Mouse (Mus musculus) heart, postnatal 0 days (tissue): ENCODE measurements at regions not wholly inside any gene's neighbourhood (a gene's known extent, or its start where the extent isn't known, plus 50 kb on each side); places are given as distances from the start of the nearest gene placed in this dataset.

Source experiments
- ATAC-seq: fragments of 200-750 bp; cut with Nextera tagmentation; 2 replicates; pipeline ENCODE4 v1.8.0; 2017; ENCODE audit warnings: low read depth, moderate number of reproducible peaks, moderate library complexity; ENCODE audit not compliant: insufficient read depth
- DNase-seq: peaks from one replicate; pipeline ENCODE4 v3.0.0-alpha.2; 2016; ENCODE audit warnings: low spot score
- H3K27ac ChIP-seq: fragments of 300-500 bp; sonication (generic); 2 replicates; pipeline ENCODE4 v1.5.1; 2014; ENCODE audit warnings: low read depth, mild to moderate bottlenecking
- H3K27me3 ChIP-seq: fragments of 300-500 bp; sonication (generic); 2 replicates; pipeline ENCODE4 v1.6.1; 2014; ENCODE audit warnings: low read length, mixed read lengths; ENCODE audit not compliant: control insufficient read depth, insufficient read depth
- H3K36me3 ChIP-seq: fragments of 300-500 bp; sonication (generic); replicated peaks from 2 replicates; pipeline ENCODE4 v1.6.1; 2014; ENCODE audit warnings: low read length, mixed read lengths; ENCODE audit not compliant: control insufficient read depth, insufficient read depth
- H3K4me1 ChIP-seq: fragments of 300-500 bp; sonication (generic); 2 replicates; pipeline ENCODE4 v1.6.1; 2014; ENCODE audit warnings: antibody characterized with exemption; ENCODE audit not compliant: control insufficient read depth, insufficient read depth
- H3K4me2 ChIP-seq: fragments of 300-500 bp; sonication (generic); 2 replicates; pipeline ENCODE4 v1.6.1; 2014; ENCODE audit warnings: low read depth, mild to moderate bottlenecking, low read length, moderate library complexity
- H3K4me3 ChIP-seq: fragments of 300-500 bp; sonication (generic); 2 replicates; pipeline ENCODE4 v1.5.1; 2014; ENCODE audit warnings: low read depth, low read length
- H3K9ac ChIP-seq: fragments of 300-500 bp; sonication (generic); replicated peaks from 2 replicates; pipeline ENCODE4 v1.6.1; 2014; ENCODE audit warnings: low read depth, low read length, mixed read lengths
- H3K9me3 ChIP-seq: fragments of 300-500 bp; sonication (generic); replicated peaks from 2 replicates; pipeline ENCODE4 v1.6.1; 2016; ENCODE audit warnings: low read length; ENCODE audit not compliant: control insufficient read depth
- CTCF ChIP-seq: IDR thresholded peaks from 2 replicates; pipeline ENCODE4 v1.5.1; 2016; ENCODE audit warnings: antibody characterized with exemption, control low read depth, low read depth
- EP300 ChIP-seq: IDR thresholded peaks from 2 replicates; pipeline ENCODE4 v1.6.1; 2016; ENCODE audit warnings: antibody characterized with exemption, low read depth
- WGBS: fragments of 180-500 bp; shearing (Covaris S2); extraction: QIAGEN DNeasy Blood & Tissue Kit; methylation state at CpG from one replicate; pipeline ENCODE4 v1.1.7; 2014; 5-methylcytosine and 5-hydroxymethylcytosine counted together

GRCm38 (mm10) chr1:137213717-137214116 lies 253.5 kb upstream of the Nr5a2 start:
- DNase-seq (no peak), ATAC-seq (no peak)
- H3K4me1 ChIP-seq = no peaks in the 10 kb centered on the region
- H3K4me3 ChIP-seq = no peak overlapping the region
- WGBS = 77% methylated on average over 5 of the region's 5 CpGs
- no peak overlapping the region for H3K4me2 ChIP-seq
- H3K36me3 ChIP-seq = no peaks in the 10 kb centered on the region
- H3K9me3 ChIP-seq = no peaks in the 10 kb centered on the region
- no peak overlapping the region for H3K27ac ChIP-seq
- H3K9ac ChIP-seq = no peak overlapping the region
- no peak for TF ChIP-seq CTCF
- TF ChIP-seq EP300 = no peak
- no peaks in the 10 kb centered on the region for H3K27me3 ChIP-seq

GRCm38 (mm10) chr1:137212856-137213255 lies 252.6 kb upstream of the Nr5a2 start:
- Histone ChIP-seq H3K27me3 (no peaks in the 10 kb centered on the region), H3K36me3 (no peaks in the 10 kb centered on the region), H3K4me3 (no peak overlapping the region), H3K27ac (no peak overlapping the region), H3K4me2 (no peak overlapping the region), H3K9ac (no peak overlapping the region), H3K4me1 (no peaks in the 10 kb centered on the region), H3K9me3 (no peaks in the 10 kb centered on the region)
- no peak for ATAC-seq
- TF ChIP-seq EP300 (no peak), CTCF (no peak)
- DNase-seq = no peak
- whole genome bisulfite sequencing = 36% methylated on average over 3 of the region's 3 CpGs

- 57% methylated on average over 7 of the region's 7 CpGs for WGBS
- no peaks in the 10 kb centered on the region for H3K9me3 ChIP-seq
- H3K36me3 ChIP-seq = no peaks in the 10 kb centered on the region
- H3K4me3 ChIP-seq = no peak overlapping the region
- no peak for TF ChIP-seq CTCF
- no peak for TF ChIP-seq EP300
- no peaks in the 10 kb centered on the region for H3K27me3 ChIP-seq
- no peaks in the 10 kb centered on the region for H3K4me1 ChIP-seq
- no peak for ATAC-seq
- no peak overlapping the region for H3K4me2 ChIP-seq
- no peak overlapping the region for H3K27ac ChIP-seq
- no peak for DNase-seq
- no peak overlapping the region for H3K9ac ChIP-seq
Measured at GRCm38 (mm10) chr1:137204371-137204770, 244.1 kb upstream of the Nr5a2 start.

GRCm38 (mm10) chr1:137203512-137203911 lies 243.3 kb upstream of the Nr5a2 start:
- Histone ChIP-seq H3K27me3 (no peaks in the 10 kb centered on the region), H3K4me2 (no peak overlapping the region), H3K27ac (no peak overlapping the region), H3K9me3 (no peaks in the 10 kb centered on the region), H3K9ac (no peak overlapping the region), H3K36me3 (no peaks in the 10 kb centered on the region), H3K4me3 (no peak overlapping the region), H3K4me1 (no peaks in the 10 kb centered on the region)
- WGBS = 70% methylated on average over 8 of the region's 8 CpGs
- DNase-seq (no peak), ATAC-seq (no peak)
- TF ChIP-seq EP300 (no peak), CTCF (no peak)

GRCm38 (mm10) chr1:137200931-137201330 lies 240.7 kb upstream of the Nr5a2 start:
- H3K4me2 ChIP-seq = no peak overlapping the region
- H3K27me3 ChIP-seq = no peaks in the 10 kb centered on the region
- no peak overlapping the region for H3K27ac ChIP-seq
- no peaks in the 10 kb centered on the region for H3K9me3 ChIP-seq
- no peak for ATAC-seq
- H3K4me3 ChIP-seq = no peak overlapping the region
- DNase-seq = no peak
- no peaks in the 10 kb centered on the region for H3K36me3 ChIP-seq
- TF ChIP-seq EP300 (no peak), CTCF (no peak)
- H3K9ac ChIP-seq = no peak overlapping the region
- no peaks in the 10 kb centered on the region for H3K4me1 ChIP-seq
- 75% methylated on average over 11 of the region's 11 CpGs for WGBS

GRCm38 (mm10) chr1:137195962-137196361 lies 235.7 kb upstream of the Nr5a2 start:
- Histone ChIP-seq H3K4me1 (no peaks in the 10 kb centered on the region), H3K27ac (no peak overlapping the region), H3K27me3 (no peaks in the 10 kb centered on the region), H3K9ac (no peak overlapping the region), H3K9me3 (no peaks in the 10 kb centered on the region), H3K4me2 (no peak overlapping the region), H3K4me3 (no peak overlapping the region), H3K36me3 (no peaks in the 10 kb centered on the region)
- TF ChIP-seq EP300 (no peak), CTCF (no peak)
- DNase-seq (no peak), ATAC-seq (no peak)
